Mouse (Mus musculus) small intestine, adult 2 months (tissue): ENCODE measurements around the gene Ypel2.

Experiments used
- CTCF ChIP-seq: fragments of 200-500 bp; IDR thresholded peaks from 2 replicates; pipeline ENCODE4 v1.5.1; 2012; ENCODE audit warnings: low read depth, mild to moderate bottlenecking, control low read depth, inconsistent platforms, low read length, moderate library complexity, mixed read lengths; ENCODE audit not compliant: insufficient replicate concordance, insufficient read length; ENCODE audit errors: extremely low read depth
- POLR2A ChIP-seq: fragments of 200-500 bp; IDR thresholded peaks from 2 replicates; pipeline ENCODE4 v1.6.1; 2012; ENCODE audit warnings: low read depth, mild to moderate bottlenecking, control low read depth, inconsistent platforms, low read length, moderate library complexity

DNA sequence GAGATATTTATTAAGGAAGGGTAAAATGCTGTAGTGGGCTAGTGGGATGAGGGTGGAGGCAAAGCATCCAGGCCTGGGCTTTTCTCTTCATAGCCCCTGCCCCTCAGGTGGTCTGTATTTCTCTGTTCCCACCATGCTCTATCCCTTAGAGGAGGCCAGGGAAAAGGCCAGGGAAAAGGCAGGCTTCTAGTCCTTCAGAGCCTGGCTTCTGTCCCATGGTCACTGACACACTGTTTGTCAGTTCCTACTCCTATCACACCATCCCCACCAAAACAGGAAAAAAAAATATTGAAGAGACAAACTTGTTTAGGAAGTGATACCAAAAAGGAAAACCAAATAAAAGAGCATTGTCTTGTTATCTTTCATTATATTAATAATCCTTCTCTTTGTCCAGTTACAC is 63.5 kb downstream of the Ypel2 start:
- TF ChIP-seq POLR2A, result no peak
- TF ChIP-seq CTCF, result no peak
